Mouse (Mus musculus): ENCODE data around the gene Dpyd. TPM values are rescaled to one million over a fixed set of nuclear protein-coding genes. Genes with fewer than 3 reads are reported as not detected.
A peak's percentile ranks its signal among the peaks of the same experiment; 100 is the strongest.

Gene Dpyd
- total RNA-seq (2015): not detected in 2 replicates
- not detected in 2 replicates for total RNA-seq (2017)

- ATAC-seq (replicated peaks; ENCODE audit: poor library complexity): peak; percentile 48; the same call in 1 of the 2 replicates
Observed at GRCm38 (mm10) chr3:118561554-118562310, at the start of gene Dpyd. Dpyd (plus strand) TSS chr3:118562129.

- ATAC-seq (replicated peaks; ENCODE audit: poor library complexity): no peak
Observed at GRCm38 (mm10) chr3:118537676-118538075, 24.3 kb upstream of the Dpyd start.

- ATAC-seq (replicated peaks; ENCODE audit: poor library complexity): no peak
Observed at GRCm38 (mm10) chr3:118541766-118542165, 20.2 kb upstream of the Dpyd start.

GRCm38 (mm10) chr3:118547551-118548210 is 14.2 kb upstream of the Dpyd start:
- no peak for ATAC-seq (replicated peaks; ENCODE audit: poor library complexity)

GRCm38 (mm10) chr3:118557605-118558004 is 4.3 kb upstream of the Dpyd start:
- no peak for ATAC-seq (replicated peaks; ENCODE audit: poor library complexity)

GRCm38 (mm10) chr3:118559936-118560335 is 2.0 kb upstream of the Dpyd start:
- ATAC-seq (replicated peaks; ENCODE audit: poor library complexity): no peak

- ATAC-seq (replicated peaks; ENCODE audit: poor library complexity): 0 out of 2 replicates have a peak, but pooled peaks have one; percentile 11
Observed at GRCm38 (mm10) chr3:118562311-118562671, 362 bp downstream of the Dpyd start.

- ATAC-seq (replicated peaks; ENCODE audit: poor library complexity): no peak
Observed at GRCm38 (mm10) chr3:118566779-118567178, 4.8 kb downstream of the Dpyd start.

- ATAC-seq (replicated peaks; ENCODE audit: poor library complexity): no peak
Observed at GRCm38 (mm10) chr3:118570197-118570596, 8.3 kb downstream of the Dpyd start.

- ATAC-seq (replicated peaks; ENCODE audit: poor library complexity): no peak
Observed at GRCm38 (mm10) chr3:118590559-118590958, 28.6 kb downstream of the Dpyd start.

GRCm38 (mm10) chr3:118594864-118595263 is 32.9 kb downstream of the Dpyd start:
- no peak for ATAC-seq (replicated peaks; ENCODE audit: poor library complexity)

- no peak for ATAC-seq (replicated peaks; ENCODE audit: poor library complexity)
Observed at GRCm38 (mm10) chr3:118595693-118596092, 33.8 kb downstream of the Dpyd start.

- no peak for ATAC-seq (replicated peaks; ENCODE audit: poor library complexity)
Observed at GRCm38 (mm10) chr3:118601689-118602640, 40.0 kb downstream of the Dpyd start.

- ATAC-seq (replicated peaks; ENCODE audit: poor library complexity): no peak
Observed at GRCm38 (mm10) chr3:118608708-118609107, 46.8 kb downstream of the Dpyd start.

GRCm38 (mm10) chr3:118626455-118627375 is 64.8 kb downstream of the Dpyd start:
- ATAC-seq (replicated peaks; ENCODE audit: poor library complexity): no peak

- ATAC-seq (replicated peaks; ENCODE audit: poor library complexity): no peak
Observed at GRCm38 (mm10) chr3:118629737-118630136, 67.8 kb downstream of the Dpyd start.

- no peak for ATAC-seq (replicated peaks; ENCODE audit: poor library complexity)
Observed at GRCm38 (mm10) chr3:118646024-118646570, 84.2 kb downstream of the Dpyd start.

GRCm38 (mm10) chr3:118663987-118664692 is 102.2 kb downstream of the Dpyd start:
- no peak for ATAC-seq (replicated peaks; ENCODE audit: poor library complexity)

- no peak for ATAC-seq (replicated peaks; ENCODE audit: poor library complexity)
Observed at GRCm38 (mm10) chr3:118674121-118674745, 112.3 kb downstream of the Dpyd start.

All from megakaryocyte progenitor cell, adult 5-6 weeks (primary cell).